Mouse (Mus musculus): ENCODE data around the gene Trim16. TPM values are rescaled to one million over a fixed set of nuclear protein-coding genes. Genes with fewer than 3 reads are reported as not detected.

Gene Trim16
- total RNA-seq, 2 experiments from 2014 or later: 28.9 to 30.2 TPM

DNA sequence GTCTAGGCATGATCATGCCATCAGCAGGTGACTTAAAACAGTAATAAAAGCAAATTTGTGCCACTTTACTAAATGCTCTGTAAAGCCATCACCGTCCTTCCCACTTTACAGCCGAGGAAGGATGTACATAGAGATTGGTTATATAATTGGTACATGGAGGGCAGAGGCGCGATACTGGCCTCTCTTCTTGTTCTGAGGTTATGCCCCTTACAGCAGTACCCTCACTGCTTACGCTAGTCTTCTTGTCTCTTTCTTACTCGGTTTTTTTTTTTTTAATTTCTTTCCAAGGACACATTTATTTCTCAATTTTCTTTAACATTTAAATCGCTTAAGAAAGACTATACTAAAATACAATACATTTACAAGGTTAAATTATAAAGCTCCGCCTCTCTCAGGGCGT, 58.7 kb downstream of the Trim16 start:
- no peak for DNase-seq
- intact Hi-C loops (cut with DNase I; ENCODE audit: low total_unique reads): no loop called here

DNA sequence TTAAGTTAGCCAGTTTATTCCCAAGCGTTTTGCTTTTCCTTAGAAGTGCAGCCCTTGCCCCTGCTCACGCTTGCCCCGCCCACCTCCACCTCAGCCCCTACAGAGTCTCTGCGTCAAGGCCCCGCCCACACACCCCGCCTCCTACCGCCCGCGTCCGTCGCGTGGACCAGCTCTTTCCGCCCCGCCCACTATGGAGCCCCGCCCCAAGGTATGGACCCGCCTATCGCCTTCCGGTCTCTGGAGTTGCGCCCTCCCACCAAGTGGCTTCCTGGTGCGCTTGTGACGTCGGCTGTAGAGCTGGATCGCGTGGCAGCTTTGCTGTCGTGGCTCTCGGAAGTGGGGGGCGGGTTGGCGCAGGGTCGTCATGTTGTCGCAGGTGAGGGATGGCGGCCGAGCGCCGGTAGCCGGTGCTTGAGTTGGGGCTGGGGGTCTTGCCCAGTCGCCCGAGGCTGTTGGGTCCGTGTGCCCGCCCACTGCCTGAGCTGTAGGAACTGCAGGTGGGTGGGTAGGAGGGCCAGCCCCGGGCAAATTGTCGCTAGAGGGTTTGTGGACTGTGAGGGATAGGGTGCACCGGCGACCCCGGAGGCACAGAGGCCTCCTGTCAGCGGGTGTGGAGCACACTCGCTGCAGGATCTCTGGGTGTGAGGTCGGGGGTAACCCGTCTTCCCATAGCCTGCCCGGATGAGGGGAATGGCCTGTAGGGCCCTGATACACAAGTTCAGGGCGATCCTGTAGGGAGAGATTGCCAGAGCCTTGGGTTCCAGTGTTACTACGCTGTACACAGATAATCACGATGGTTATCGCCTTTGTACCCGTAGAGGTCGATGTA, 59.4 kb downstream of the Trim16 start, which contains the start of gene Tvp23b:
Gene Tvp23b (plus strand): TSS at position 236 of the 829 bp plus-strand sequence.
- DNase-seq: peak; percentile 100
- intact Hi-C loops (cut with DNase I; ENCODE audit: low total_unique reads): no loop called here

DNA sequence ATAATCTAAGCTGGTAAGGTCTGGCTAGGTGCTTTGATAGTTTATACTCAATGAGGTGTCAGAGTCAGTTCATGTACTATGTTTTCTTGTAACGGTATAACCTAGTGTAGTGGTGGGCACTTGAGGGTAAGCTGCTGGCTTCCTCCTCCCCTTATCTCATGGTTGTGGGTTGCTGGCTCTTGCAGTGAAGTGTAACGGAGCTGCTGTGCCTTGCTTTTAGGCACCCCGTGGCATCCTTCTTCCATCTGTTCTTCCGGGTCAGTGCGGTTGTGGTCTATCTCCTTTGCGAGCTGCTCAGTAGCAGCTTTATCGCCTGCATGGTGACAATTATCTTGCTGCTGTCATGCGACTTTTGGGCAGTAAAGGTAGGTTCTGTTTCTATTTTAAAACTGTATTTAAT, 63.4 kb downstream of the Trim16 start:
- DNase-seq: no peak
- intact Hi-C loops (cut with DNase I; ENCODE audit: low total_unique reads): no loop called here

DNA sequence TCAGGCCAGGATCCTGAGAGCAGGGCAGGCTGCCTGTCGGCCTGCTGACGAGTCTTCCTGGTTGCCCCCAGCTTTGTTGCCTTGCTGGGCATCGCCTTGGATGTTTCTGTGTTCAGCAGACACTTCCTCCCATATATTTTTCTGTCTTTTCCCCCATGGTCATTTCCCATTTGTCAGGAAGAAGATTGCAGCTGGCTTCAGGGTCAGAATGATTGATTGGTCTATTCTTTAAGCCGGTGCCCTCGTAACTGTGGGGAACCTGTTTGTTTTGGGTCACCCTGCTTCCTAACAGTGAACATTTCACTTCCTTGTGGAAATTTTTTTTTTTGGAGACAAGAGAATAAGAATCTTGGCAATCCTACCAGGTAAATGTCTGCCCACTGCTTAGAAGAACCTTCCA, 65.3 kb downstream of the Trim16 start:
- intact Hi-C loops (cut with DNase I; ENCODE audit: low total_unique reads): no loop called here
- DNase-seq: no peak

DNA sequence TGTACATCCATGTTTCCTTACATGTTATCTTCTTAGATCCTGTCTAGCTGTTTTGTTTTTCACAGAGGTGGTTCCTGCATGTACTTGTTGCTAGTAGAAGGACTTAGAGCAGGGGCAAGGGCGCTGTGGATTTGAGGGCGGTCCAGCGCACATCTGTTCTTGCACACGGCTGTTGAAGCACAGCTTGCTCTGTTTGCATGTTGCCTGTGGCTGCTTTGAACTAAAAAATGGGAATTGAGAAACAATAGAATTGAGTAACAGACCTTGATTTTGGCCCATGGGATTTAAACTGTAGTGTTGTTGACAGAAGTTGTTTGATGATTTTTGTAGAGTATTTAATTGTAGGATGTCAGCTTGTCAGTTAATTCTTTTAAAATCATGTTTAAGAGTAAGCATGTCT, 70.8 kb downstream of the Trim16 start:
- intact Hi-C loops (cut with DNase I; ENCODE audit: low total_unique reads): no loop called here
- DNase-seq: no peak

DNA sequence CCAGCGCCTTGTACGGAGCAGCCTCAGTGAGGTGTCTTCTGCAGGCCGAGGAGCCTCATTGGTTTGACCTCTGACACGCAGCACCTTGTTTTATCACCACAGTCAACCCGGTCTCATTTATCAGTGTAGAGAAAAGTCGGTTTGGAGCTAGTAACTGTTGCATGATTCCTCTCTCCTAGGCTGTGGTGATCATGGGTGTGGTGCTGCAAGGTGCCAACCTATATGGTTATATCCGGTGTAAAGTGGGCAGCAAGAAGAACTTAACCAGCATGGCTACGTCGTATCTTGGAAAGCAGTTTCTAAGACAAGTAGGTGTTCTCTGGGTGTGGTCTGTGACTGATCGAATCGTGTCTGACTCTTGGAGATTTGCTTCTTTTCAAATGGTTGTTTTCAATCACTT, 71.7 kb downstream of the Trim16 start:
- no peak for DNase-seq
- intact Hi-C loops (cut with DNase I; ENCODE audit: low total_unique reads): no loop called here

Other genes with a start within 250 kb of the Trim16 start
- 1 to 10 TPM; 1.7 to 2.4 TPM for gene Trpv2, start 245.7 kb upstream of the Trim16 start, total RNA-seq (2021)
- 1 to 10 TPM; 7.2 to 8.8 TPM for gene Lrrc75a, start 171.7 kb upstream of the Trim16 start, total RNA-seq (2021)
- 1 to 10 TPM; 5.5 to 7.8 TPM for gene Mmgt2, start 171.6 kb upstream of the Trim16 start, total RNA-seq (2021)
- 1 to 10 TPM; 1.7 TPM for gene Zfp287, start 88.3 kb upstream of the Trim16 start, total RNA-seq (2021)
- not detected for gene Gm10428, start 67.1 kb upstream of the Trim16 start, total RNA-seq (2021)
- gene Zfp286, start 30.8 kb upstream of the Trim16 start, total RNA-seq (2021): 1 to 10 TPM in 1 of 2 experiments, under 1 TPM in 1; 0.95 to 1.8 TPM
- gene Fbxw10, start 26.8 kb downstream of the Trim16 start, total RNA-seq (2021): under 1 TPM; 0.24 to 0.59 TPM
- gene Tvp23b, start 59.2 kb downstream of the Trim16 start, total RNA-seq (2021): 1 to 10 TPM; 8.9 to 9.8 TPM
- gene Cdrt4, start 131.0 kb downstream of the Trim16 start, total RNA-seq (2021): not detected
- gene Tekt3, start 241.4 kb downstream of the Trim16 start, total RNA-seq (2021): not detected